Mouse (Mus musculus): ENCODE measurements around the gene Atg101.

The Atg101 gene

GRCm38 (mm10) chr15:101253886-101254795 is 29.9 kb upstream of the Atg101 start, which contains the start of gene Nr4a1:
Gene Nr4a1 (plus strand): TSS chr15:101254269.
- peak; percentile 56 for DNase-seq (ENCODE audit: low spot score)

DNA sequence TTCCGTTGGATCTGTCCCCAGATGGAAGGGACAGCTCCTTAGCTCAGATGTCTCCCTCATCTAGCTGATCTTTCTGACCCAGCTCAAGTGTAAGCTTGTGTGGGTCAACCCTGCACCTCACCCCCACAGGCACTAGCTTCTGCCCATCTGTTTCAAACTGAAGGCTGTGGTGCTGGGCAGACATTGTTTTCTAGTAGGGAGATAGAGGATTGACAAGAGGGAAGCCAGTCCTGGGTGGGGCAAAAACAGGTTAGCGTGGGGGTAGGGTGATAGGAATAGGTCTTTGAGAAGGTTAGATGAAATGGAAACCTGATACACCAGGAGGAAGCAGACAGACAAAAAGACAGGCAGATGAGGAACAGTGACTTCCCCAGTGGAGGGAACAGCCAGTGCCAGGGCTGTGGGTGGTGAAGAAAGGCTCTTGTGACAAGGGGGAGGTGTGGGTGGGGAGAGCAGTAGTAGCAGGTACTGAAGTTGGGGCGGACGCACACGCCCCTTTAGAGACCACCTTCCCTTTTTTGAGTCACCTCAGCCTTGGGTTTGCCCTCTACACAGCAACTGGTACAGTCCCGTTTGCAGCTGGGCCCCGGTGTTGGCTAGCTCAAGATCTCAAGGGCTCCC is 28.1 kb upstream of the Atg101 start:
- no peak for DNase-seq (ENCODE audit: low spot score)

- DNase-seq (ENCODE audit: low spot score) = no peak
Observed at GRCm38 (mm10) chr15:101256463-101257206, 27.4 kb upstream of the Atg101 start.

- no peak for DNase-seq (ENCODE audit: low spot score)
Observed at GRCm38 (mm10) chr15:101258420-101258819, 25.7 kb upstream of the Atg101 start.

- no peak for DNase-seq (ENCODE audit: low spot score)
Observed at GRCm38 (mm10) chr15:101259922-101260321, 24.1 kb upstream of the Atg101 start.

DNA sequence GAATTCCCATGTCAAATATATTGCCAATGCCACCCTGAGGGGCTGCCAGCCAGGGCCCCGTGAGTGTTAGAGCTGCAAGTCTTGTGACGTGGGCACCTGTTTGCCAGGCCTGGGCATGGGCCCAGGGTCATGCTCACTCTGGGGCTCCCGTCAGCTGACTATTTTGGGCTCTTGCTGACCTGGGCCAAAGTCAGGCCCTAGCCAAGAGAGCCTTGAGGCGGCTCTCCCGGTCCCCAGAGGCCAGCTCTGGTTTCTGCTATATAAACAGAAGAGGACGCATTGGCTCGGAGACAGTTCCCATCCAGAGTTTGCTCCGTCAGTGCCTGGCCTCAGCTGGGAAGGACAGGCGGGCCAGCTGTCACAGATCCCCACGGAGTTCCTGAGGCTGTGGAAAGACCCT is 23.7 kb upstream of the Atg101 start:
- DNase-seq (ENCODE audit: low spot score) = peak; percentile 96

GRCm38 (mm10) chr15:101260874-101261622 is 23.0 kb upstream of the Atg101 start:
- DNase-seq (ENCODE audit: low spot score) = no peak

DNA sequence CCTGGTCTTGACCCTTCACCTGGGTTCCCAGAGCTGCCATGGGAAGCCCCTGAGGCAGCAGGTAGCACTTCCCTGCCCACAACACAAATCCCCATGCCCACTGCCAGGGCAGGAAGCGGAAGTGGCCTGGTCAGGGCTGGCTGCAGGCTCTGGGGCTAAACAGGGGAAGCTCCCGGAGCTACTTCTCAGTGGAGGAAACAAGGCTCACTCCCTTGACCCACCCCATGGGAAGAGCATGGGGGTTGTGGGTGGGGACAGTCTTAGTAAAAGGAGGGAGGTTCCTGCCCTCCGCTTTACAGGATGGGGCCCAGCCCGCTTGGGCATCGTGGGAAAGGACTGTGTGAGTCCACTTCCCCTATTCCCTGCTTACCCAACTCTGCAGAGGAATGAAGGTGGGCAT is 21.6 kb upstream of the Atg101 start:
- no peak for DNase-seq (ENCODE audit: low spot score)

DNA sequence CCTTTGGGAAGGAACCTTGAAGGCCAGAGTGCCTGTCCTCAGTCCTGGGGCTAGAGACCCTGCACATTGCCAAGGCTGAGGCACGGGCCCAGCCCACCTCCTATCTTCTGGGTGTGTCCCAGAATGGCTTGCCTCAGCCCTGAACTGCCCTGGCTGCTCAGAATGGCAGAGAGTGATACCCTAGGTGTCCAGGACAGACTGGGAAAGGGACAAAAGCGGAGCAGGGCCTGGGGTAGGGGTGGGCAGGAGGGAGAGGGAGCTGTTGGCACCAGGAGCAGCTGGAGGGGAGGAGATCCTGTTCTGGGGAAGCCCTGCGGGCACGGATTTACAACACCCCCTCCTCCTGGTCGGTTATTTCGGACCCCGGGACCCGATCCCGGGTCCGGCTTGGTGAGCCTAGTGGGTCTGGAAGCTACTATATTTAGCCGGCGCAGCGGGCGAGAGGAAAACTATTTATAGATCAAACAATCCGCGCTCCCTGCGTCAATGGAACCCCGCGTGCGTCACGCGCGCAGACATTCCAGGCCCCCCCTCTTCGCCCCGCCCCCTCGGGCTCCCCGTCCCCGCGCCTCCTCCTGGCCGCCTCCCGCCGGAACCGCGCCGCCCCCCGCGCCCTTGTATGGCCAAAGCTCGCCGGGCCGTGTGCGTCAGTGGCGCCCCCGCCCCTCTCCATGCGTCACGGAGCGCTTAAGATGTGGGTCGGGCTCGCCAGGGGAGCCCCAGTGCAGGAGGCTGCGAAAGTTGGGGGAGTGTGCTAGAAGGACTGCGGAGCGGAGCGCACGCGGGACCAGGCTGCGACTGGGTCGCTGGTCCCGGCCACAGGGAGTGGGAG is 17.7 kb upstream of the Atg101 start:
- DNase-seq (ENCODE audit: low spot score) = peak; percentile 86

- DNase-seq (ENCODE audit: low spot score) = no peak
Observed at GRCm38 (mm10) chr15:101267053-101268032, 16.7 kb upstream of the Atg101 start.

DNA sequence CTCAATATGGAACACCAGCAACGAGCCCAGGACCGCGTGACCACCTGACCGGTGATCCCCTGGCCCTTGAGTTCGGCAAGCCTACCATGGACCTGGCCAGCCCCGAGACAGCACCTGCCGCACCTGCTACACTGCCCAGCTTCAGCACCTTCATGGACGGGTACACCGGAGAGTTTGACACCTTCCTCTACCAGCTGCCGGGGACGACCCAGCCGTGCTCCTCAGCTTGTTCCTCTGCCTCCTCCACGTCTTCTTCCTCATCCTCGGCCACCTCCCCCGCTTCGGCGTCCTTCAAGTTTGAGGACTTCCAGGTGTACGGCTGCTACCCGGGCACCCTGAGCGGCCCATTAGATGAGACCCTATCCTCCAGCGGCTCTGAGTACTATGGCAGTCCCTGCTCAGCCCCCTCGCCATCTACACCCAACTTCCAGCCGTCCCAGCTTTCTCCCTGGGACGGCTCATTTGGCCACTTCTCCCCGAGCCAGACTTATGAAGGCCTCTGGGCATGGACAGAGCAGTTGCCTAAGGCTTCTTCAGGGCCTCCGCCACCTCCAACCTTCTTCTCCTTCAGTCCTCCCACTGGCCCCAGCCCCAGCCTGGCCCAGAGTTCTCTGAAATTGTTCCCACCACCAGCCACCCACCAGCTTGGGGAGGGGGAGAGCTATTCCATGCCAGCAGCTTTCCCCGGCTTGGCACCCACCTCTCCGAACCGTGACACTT is 13.8 kb upstream of the Atg101 start:
- DNase-seq (ENCODE audit: low spot score) = no peak

GRCm38 (mm10) chr15:101271107-101271506 is 13.0 kb upstream of the Atg101 start:
- no peak for DNase-seq (ENCODE audit: low spot score)

GRCm38 (mm10) chr15:101271513-101271912 is 12.6 kb upstream of the Atg101 start:
- no peak for DNase-seq (ENCODE audit: low spot score)

- DNase-seq (ENCODE audit: low spot score) = no peak
Observed at GRCm38 (mm10) chr15:101274380-101274779, 9.7 kb upstream of the Atg101 start.

- DNase-seq (ENCODE audit: low spot score) = no peak
Observed at GRCm38 (mm10) chr15:101277351-101277899, 6.6 kb upstream of the Atg101 start.

GRCm38 (mm10) chr15:101278589-101278988 is 5.5 kb upstream of the Atg101 start:
- no peak for DNase-seq (ENCODE audit: low spot score)

- no peak for DNase-seq (ENCODE audit: low spot score)
Observed at GRCm38 (mm10) chr15:101279430-101279999, 4.6 kb upstream of the Atg101 start.

GRCm38 (mm10) chr15:101282471-101282870 is 1.6 kb upstream of the Atg101 start:
- no peak for DNase-seq (ENCODE audit: low spot score)
